Comparison of ENCODE assay signal across 8 mouse cellular contexts in the genomic region with DNA sequence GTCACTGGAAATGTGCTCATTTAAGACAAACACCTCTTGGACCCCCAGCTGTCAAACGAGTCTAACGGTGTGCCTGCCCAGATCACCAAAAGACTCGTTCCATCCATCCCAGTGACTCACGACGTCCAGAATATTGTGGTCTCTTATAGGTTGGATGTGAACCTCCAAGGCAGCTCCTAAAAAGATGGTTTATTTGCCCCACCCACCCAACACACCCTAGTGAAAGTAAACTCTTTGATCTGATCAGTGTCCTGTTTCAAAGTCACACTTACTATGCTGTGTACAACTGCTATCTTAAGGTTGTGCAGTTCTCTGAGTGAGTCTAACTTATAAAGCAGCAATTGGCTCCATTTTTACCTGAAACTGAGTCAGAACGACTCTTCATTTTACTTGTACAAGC. TPM values are rescaled to one million over a fixed set of nuclear protein-coding genes. Genes with fewer than 3 reads are reported as not detected.
DNase-seq lines count a peak whose midpoint lies in the region; ATAC-seq and TF ChIP-seq lines count a peak whose summit lies in the region.

No protein-coding gene starts in this region.

- no peaks in the 10 kb centered on the region for H3K27me3 ChIP-seq in heart, embryonic 11.5 days (ENCODE audit: control insufficient read depth, insufficient read depth, low read length)
- H3K27me3 ChIP-seq in ES-Bruce4 (ENCODE audit: control insufficient read depth, insufficient read depth, low read length, poor library complexity, severe bottlenecking) = no peaks in the 10 kb centered on the region
- H3K27me3 ChIP-seq in forebrain, postnatal 0 days (ENCODE audit: insufficient read depth, low read length) = no peaks in the 10 kb centered on the region

- no peak for TF ChIP-seq POLR2A in ES-Bruce4 (IDR thresholded peaks at IDR 0.05; ENCODE audit: insufficient read depth, low read length)

- ATAC-seq in heart, embryonic 11.5 days (replicated peaks; ENCODE audit: insufficient number of reproducible peaks, low FRiP score, low TSS enrichment) = no peak
- peak; percentile 2; the same call in 1 of the 2 replicates for ATAC-seq in forebrain, postnatal 0 days
- 0 out of 2 replicates have a peak, but pooled peaks have one; percentile 11 for ATAC-seq in megakaryocyte, adult 5-6 weeks (ENCODE audit: poor library complexity, severe bottlenecking)
- no peak for ATAC-seq in cerebellum, adult (ENCODE audit: insufficient number of reproducible peaks, low FRiP score, low TSS enrichment)

- 17% methylated on average over 6 of the region's 6 CpGs for WGBS in heart, embryonic 11.5 days (ENCODE audit: insufficient replicate concordance)
- 17% methylated on average over 6 of the region's 6 CpGs for WGBS in forebrain, postnatal 0 days

- no peaks in the 10 kb centered on the region for H3K9me3 ChIP-seq in heart, embryonic 11.5 days (replicated peaks; ENCODE audit: control insufficient read depth, low read length)
- H3K9me3 ChIP-seq in ES-Bruce4 (replicated peaks; ENCODE audit: control insufficient read depth, insufficient read depth, low read length, poor library complexity, severe bottlenecking) = no peaks in the 10 kb centered on the region
- no peaks in the 10 kb centered on the region for H3K9me3 ChIP-seq in forebrain, postnatal 0 days (ENCODE audit: low read length)

- H3K4me2 ChIP-seq in heart, embryonic 11.5 days = peak overlapping the region; percentile 82
- H3K4me2 ChIP-seq in forebrain, postnatal 0 days (ENCODE audit: low read depth) = peak overlapping the region; percentile 64

- no peak for DNase-seq in heart, adult 9 months (ENCODE audit: low spot score in 2 of 2)
- DNase-seq in forebrain, postnatal 0 days = no peak
- no peak for DNase-seq in right cerebral cortex, postnatal 14 days
- no peak for DNase-seq in frontal cortex, postnatal 10 days (ENCODE audit: low spot score in 2 of 2)

- peaks cover 9% of the 10 kb centered on the region; the same call in 1 of the 2 replicates for H3K4me1 ChIP-seq in heart, embryonic 11.5 days (ENCODE audit: control insufficient read depth, insufficient read depth, low read length)
- H3K4me1 ChIP-seq in ES-Bruce4 (ENCODE audit: control insufficient read depth, insufficient read depth, low read length) = no peaks in the 10 kb centered on the region
- H3K4me1 ChIP-seq in forebrain, postnatal 0 days (ENCODE audit: insufficient read depth) = peaks cover 4% of the 10 kb centered on the region; the same call in 1 of the 2 replicates

- TF ChIP-seq EP300 in ES-Bruce4 (IDR thresholded peaks at IDR 0.05; ENCODE audit: insufficient read depth, low read depth, low read length) = no peak

- H3K27ac ChIP-seq in heart, embryonic 11.5 days (ENCODE audit: low read depth, low read length) = 0 out of 2 replicates have a peak overlapping the region, but pooled peaks have one; percentile 76
- H3K27ac ChIP-seq in ES-Bruce4 (ENCODE audit: insufficient read depth, low read length) = no peak overlapping the region; the same call in 1 of the 2 replicates
- peak overlapping the region; percentile 90 for H3K27ac ChIP-seq in forebrain, postnatal 0 days (ENCODE audit: low read depth, low read length)

- H3K36me3 ChIP-seq in heart, embryonic 11.5 days (ENCODE audit: control insufficient read depth, insufficient read depth, low read length) = peaks cover 7% of the 10 kb centered on the region; the same call in 1 of the 2 replicates
- peaks cover 21% of the 10 kb centered on the region for H3K36me3 ChIP-seq in ES-Bruce4 (ENCODE audit: control insufficient read depth, insufficient read depth, low read length, poor library complexity, severe bottlenecking)
- H3K36me3 ChIP-seq in forebrain, postnatal 0 days (ENCODE audit: insufficient read depth) = peaks cover 21% of the 10 kb centered on the region

- peak overlapping the region; percentile 79 for H3K4me3 ChIP-seq in heart, embryonic 11.5 days (ENCODE audit: low read depth, low read length)
- peak overlapping the region; percentile 87 for H3K4me3 ChIP-seq in ES-Bruce4 (ENCODE audit: low read depth, low read length)
- H3K4me3 ChIP-seq in forebrain, postnatal 0 days (ENCODE audit: low read depth, low read length) = peak overlapping the region; percentile 77

- H3K9ac ChIP-seq in heart, embryonic 11.5 days (ENCODE audit: low read depth, low read length) = peak overlapping the region; percentile 84
- peak overlapping the region; percentile 87 for H3K9ac ChIP-seq in ES-Bruce4 (ENCODE audit: low read depth, poor library complexity, severe bottlenecking)
- H3K9ac ChIP-seq in forebrain, postnatal 0 days = peak overlapping the region; percentile 68

- TF ChIP-seq CTCF in ES-Bruce4 (IDR thresholded peaks at IDR 0.05; ENCODE audit: low read depth, low read length) = no peak
- TF ChIP-seq CTCF in forebrain, postnatal 0 days (IDR thresholded peaks at IDR 0.05; ENCODE audit: low read depth) = no peak

RNA-seq across cellular contexts. Expression of a gene that starts 7.2 kb away (rescaled TPM):
- 20.5 and 22.2 TPM in 2 replicates for polyA plus RNA-seq in heart, embryonic 11.5 days (2014; fragmentation: Nextera tagmentation; extraction: Ambion mirVana)
- 24.0 and 25.0 TPM in 2 replicates for polyA plus RNA-seq in ES-Bruce4 (2011; ENCODE audit: insufficient read depth, insufficient read length, low read depth, missing spikeins)
- 54.4 and 55.7 TPM in 2 replicates for total RNA-seq in forebrain, postnatal 0 days (2014; rRNA removed)
- polyA plus RNA-seq in forebrain, postnatal 0 days (2015; fragmentation: Nextera tagmentation; extraction: Ambion mirVana) = 28.7 and 31.7 TPM in 2 replicates
- total RNA-seq in megakaryocyte, adult 5-6 weeks (2015) = 2.8 and 3.4 TPM in 2 replicates
- total RNA-seq in megakaryocyte, adult 5-6 weeks (2017) = 3.7 and 7.3 TPM in 2 replicates

RNA-seq across cellular contexts. Expression of a gene that starts 7.3 kb away (rescaled TPM):
- 528 and 531 TPM in 2 replicates for polyA plus RNA-seq in heart, embryonic 11.5 days (2014; fragmentation: Nextera tagmentation; extraction: Ambion mirVana)
- polyA plus RNA-seq in ES-Bruce4 (2011; ENCODE audit: insufficient read depth, insufficient read length, low read depth, missing spikeins) = 116 and 122 TPM in 2 replicates
- 337 and 459 TPM in 2 replicates for total RNA-seq in forebrain, postnatal 0 days (2014; rRNA removed)
- polyA plus RNA-seq in forebrain, postnatal 0 days (2015; fragmentation: Nextera tagmentation; extraction: Ambion mirVana) = 500 and 583 TPM in 2 replicates
- total RNA-seq in megakaryocyte, adult 5-6 weeks (2015) = 92.8 and 95.7 TPM in 2 replicates
- 215 and 217 TPM in 2 replicates for total RNA-seq in megakaryocyte, adult 5-6 weeks (2017)

RNA-seq across cellular contexts. Expression of a gene that starts 51.9 kb away (rescaled TPM):
- 19.8 and 20.4 TPM in 2 replicates for polyA plus RNA-seq in heart, embryonic 11.5 days (2014; fragmentation: Nextera tagmentation; extraction: Ambion mirVana)
- 42.7 and 52.9 TPM in 2 replicates for polyA plus RNA-seq in ES-Bruce4 (2011; ENCODE audit: insufficient read depth, insufficient read length, low read depth, missing spikeins)
- total RNA-seq in forebrain, postnatal 0 days (2014; rRNA removed) = 26.1 and 30.6 TPM in 2 replicates
- 16.7 and 18.5 TPM in 2 replicates for polyA plus RNA-seq in forebrain, postnatal 0 days (2015; fragmentation: Nextera tagmentation; extraction: Ambion mirVana)
- total RNA-seq in megakaryocyte, adult 5-6 weeks (2015) = 19.5 and 20.8 TPM in 2 replicates
- total RNA-seq in megakaryocyte, adult 5-6 weeks (2017) = 24.7 and 33.1 TPM in 2 replicates

Comparison
In these comparisons a context has a peak if more than half of its experiments do, and no peak if none do; other contexts are left out.
1. ATAC-seq: peak in forebrain, postnatal 0 days (single experiment) and megakaryocyte, adult 5-6 weeks (single experiment); none in heart, embryonic 11.5 days (single experiment) and cerebellum, adult (single experiment).
2. Peak in every context shown above with its lines, with median percentiles within 50 percentile points of each other: H3K4me3 ChIP-seq and H3K9ac ChIP-seq.